Mouse (Mus musculus) gastrocnemius, postnatal 25 days (tissue): ENCODE measurements around the gene Stac. TPM values are rescaled to one million over a fixed set of nuclear protein-coding genes. Genes with fewer than 3 reads are reported as not detected.

ENCODE experiments used
- DNase-seq: peaks from one replicate; pipeline ENCODE4 v3.0.0; 2022
- total RNA-seq, 2 experiments: library from RNA; stranded (reverse); gene quantifications; 1 replicate in 1 of 2; 2 replicates in 1 of 2; pipeline ENCODE4 v1.2.3; 2021

Gene Stac
- total RNA-seq, 2 experiments from 2014 or later = 0.62 to 0.67 TPM

GRCm38 (mm10) chr9:111606603-111607002 lies 83.5 kb downstream of the Stac start:
- peak; percentile 54 for DNase-seq

GRCm38 (mm10) chr9:111587527-111587926 lies 102.6 kb downstream of the Stac start:
- DNase-seq = no peak

- no peak for DNase-seq
Measured at GRCm38 (mm10) chr9:111578784-111579183, 111.4 kb downstream of the Stac start.

- no peak for DNase-seq
Measured at GRCm38 (mm10) chr9:111577453-111577852, 112.7 kb downstream of the Stac start.

GRCm38 (mm10) chr9:111575889-111576288 lies 114.3 kb downstream of the Stac start:
- no peak for DNase-seq

- no peak for DNase-seq
Measured at GRCm38 (mm10) chr9:111573836-111574235, 116.3 kb downstream of the Stac start.

- no peak for DNase-seq
Measured at GRCm38 (mm10) chr9:111571619-111572018, 118.5 kb downstream of the Stac start.

- DNase-seq = no peak
Measured at GRCm38 (mm10) chr9:111564176-111564575, 126.0 kb downstream of the Stac start.

- DNase-seq = no peak
Measured at GRCm38 (mm10) chr9:111563226-111563625, 126.9 kb downstream of the Stac start.

- no peak for DNase-seq
Measured at GRCm38 (mm10) chr9:111562217-111562988, 127.7 kb downstream of the Stac start.

- DNase-seq = no peak
Measured at GRCm38 (mm10) chr9:111556699-111557098, 133.4 kb downstream of the Stac start.

- no peak for DNase-seq
Measured at GRCm38 (mm10) chr9:111552865-111553264, 137.3 kb downstream of the Stac start.

GRCm38 (mm10) chr9:111551461-111552190 lies 138.5 kb downstream of the Stac start:
- no peak for DNase-seq

GRCm38 (mm10) chr9:111550963-111551321 lies 139.2 kb downstream of the Stac start:
- DNase-seq = no peak

GRCm38 (mm10) chr9:111550281-111550962 lies 139.7 kb downstream of the Stac start:
- DNase-seq = no peak

- no peak for DNase-seq
Measured at GRCm38 (mm10) chr9:111542663-111543062, 147.5 kb downstream of the Stac start.

GRCm38 (mm10) chr9:111535445-111536064 lies 154.6 kb downstream of the Stac start:
- no peak for DNase-seq

- no peak for DNase-seq
Measured at GRCm38 (mm10) chr9:111534744-111535423, 155.3 kb downstream of the Stac start.

- DNase-seq = no peak
Measured at GRCm38 (mm10) chr9:111523871-111524270, 166.3 kb downstream of the Stac start.

- DNase-seq = no peak
Measured at GRCm38 (mm10) chr9:111523111-111523510, 167.0 kb downstream of the Stac start.

GRCm38 (mm10) chr9:111522226-111522625 lies 167.9 kb downstream of the Stac start:
- no peak for DNase-seq

GRCm38 (mm10) chr9:111515536-111515935 lies 174.6 kb downstream of the Stac start:
- no peak for DNase-seq
